Mouse (Mus musculus): ENCODE data around the gene Pcolce2. TPM values are rescaled to one million over a fixed set of nuclear protein-coding genes. Genes with fewer than 3 reads are reported as not detected.

Pcolce2 gene
- total and polyA plus RNA-seq, 3 experiments, result not detected

GRCm38 (mm10) chr9:95699273-95699672, 61.9 kb downstream of the Pcolce2 start:
- Histone ChIP-seq H3K9ac (ENCODE audit: control insufficient read depth, low read depth, low read length, poor library complexity, severe bottlenecking) (no peak overlapping the region), H3K27ac (ENCODE audit: control insufficient read depth, low read depth, low read length) (no peak overlapping the region), H3K36me3 (ENCODE audit: control insufficient read depth in 1 of 2, insufficient read depth in 2 of 2, low read length in 2 of 2) (no peaks in the 10 kb centered on the region), H3K4me3 (ENCODE audit: control insufficient read depth in 1 of 2, insufficient read depth in 1 of 2, low read depth in 2 of 2, low read length in 2 of 2) (no peak overlapping the region), H3K4me1 (ENCODE audit: control insufficient read depth in 1 of 2, insufficient read depth in 2 of 2, low read length in 2 of 2) (peaks cover 0 to 1% of the 10 kb centered on the region in 2 experiments; a peak in 2 of 4 replicates), H3K79me2 (ENCODE audit: control insufficient read depth, insufficient read depth, low read length, poor library complexity) (no peaks in the 10 kb centered on the region), H3K9me3 (replicated peaks; ENCODE audit: insufficient read depth, low read length) (no peaks in the 10 kb centered on the region), H3K27me3 (ENCODE audit: control insufficient read depth in 1 of 2, insufficient read depth in 2 of 2, low read length in 2 of 2) (no peaks in the 10 kb centered on the region; a peak in 1 of 4 replicates)
- TF ChIP-seq CHD1 (IDR thresholded peaks at IDR 0.05; ENCODE audit: low read depth, low read length), result no peak
- DNase-seq (ENCODE audit: low read depth, low spot score), result no peak

GRCm38 (mm10) chr9:95704078-95704477, 66.7 kb downstream of the Pcolce2 start:
- H3K27ac ChIP-seq (ENCODE audit: control insufficient read depth, low read depth, low read length), result no peak overlapping the region
- no peak overlapping the region for H3K4me3 ChIP-seq (ENCODE audit: control insufficient read depth in 1 of 2, insufficient read depth in 1 of 2, low read depth in 2 of 2, low read length in 2 of 2)
- no peak overlapping the region for H3K9ac ChIP-seq (ENCODE audit: control insufficient read depth, low read depth, low read length, poor library complexity, severe bottlenecking)

GRCm38 (mm10) chr9:95705371-95705770, 68.0 kb downstream of the Pcolce2 start:
- Histone ChIP-seq H3K4me1 (ENCODE audit: control insufficient read depth in 1 of 2, insufficient read depth in 2 of 2, low read length in 2 of 2) (no peaks in the 10 kb centered on the region), H3K36me3 (ENCODE audit: control insufficient read depth in 1 of 2, insufficient read depth in 2 of 2, low read length in 2 of 2) (no peaks in the 10 kb centered on the region), H3K27ac (ENCODE audit: control insufficient read depth, low read depth, low read length) (no peak overlapping the region), H3K79me2 (ENCODE audit: control insufficient read depth, insufficient read depth, low read length, poor library complexity) (no peaks in the 10 kb centered on the region), H3K9me3 (replicated peaks; ENCODE audit: insufficient read depth, low read length) (no peaks in the 10 kb centered on the region), H3K9ac (ENCODE audit: control insufficient read depth, low read depth, low read length, poor library complexity, severe bottlenecking) (no peak overlapping the region), H3K4me3 (ENCODE audit: control insufficient read depth in 1 of 2, insufficient read depth in 1 of 2, low read depth in 2 of 2, low read length in 2 of 2) (no peak overlapping the region), H3K27me3 (ENCODE audit: control insufficient read depth in 1 of 2, insufficient read depth in 2 of 2, low read length in 2 of 2) (no peaks in the 10 kb centered on the region)
- TF ChIP-seq ETS1 (IDR thresholded peaks at IDR 0.05; ENCODE audit: low read depth, low read length) (no peak), TCF12 (IDR thresholded peaks at IDR 0.05; ENCODE audit: low read depth, low read length) (no peak), NRF1 (IDR thresholded peaks at IDR 0.05; ENCODE audit: insufficient read depth, low read depth, low read length, poor library complexity, severe bottlenecking) (no peak), CHD1 (IDR thresholded peaks at IDR 0.05; ENCODE audit: low read depth, low read length) (no peak), USF2 (IDR thresholded peaks at IDR 0.05; ENCODE audit: borderline replicate concordance in 1 of 2, insufficient read depth in 1 of 2, low read depth in 1 of 2, low read length in 2 of 2) (no peak), BHLHE40 (IDR thresholded peaks at IDR 0.05; ENCODE audit: borderline replicate concordance, low read depth, low read length) (no peak), ZNF384 (IDR thresholded peaks at IDR 0.05; ENCODE audit: low read depth, low read length) (no peak), RCOR1 (IDR thresholded peaks at IDR 0.05; ENCODE audit: low read depth, low read length) (no peak), SIN3A (IDR thresholded peaks at IDR 0.05; ENCODE audit: low read length) (no peak), GATA1 (IDR thresholded peaks at IDR 0.05; ENCODE audit: low read depth, low read length) (no peak), NELFE (IDR thresholded peaks at IDR 0.05; ENCODE audit: low read depth, low read length) (no peak), USF1 (IDR thresholded peaks at IDR 0.05; ENCODE audit: low read depth, low read length) (no peak)
- no peak for DNase-seq (ENCODE audit: low read depth, low spot score)

More at GRCm38 (mm10) chr9:95704078-95704477, 66.7 kb downstream of the Pcolce2 start:
- no peaks in the 10 kb centered on the region for H3K9me3 ChIP-seq (replicated peaks; ENCODE audit: insufficient read depth, low read length)
- H3K27me3 ChIP-seq (ENCODE audit: control insufficient read depth in 1 of 2, insufficient read depth in 2 of 2, low read length in 2 of 2), result no peaks in the 10 kb centered on the region
- no peaks in the 10 kb centered on the region for H3K79me2 ChIP-seq (ENCODE audit: control insufficient read depth, insufficient read depth, low read length, poor library complexity)
- TF ChIP-seq ZNF384 (IDR thresholded peaks at IDR 0.05; ENCODE audit: low read depth, low read length) (no peak), POLR2AphosphoS2 (IDR thresholded peaks at IDR 0.05; ENCODE audit: low read length) (no peak), RAD21 (IDR thresholded peaks at IDR 0.05; ENCODE audit: low read depth, low read length) (no peak), KAT2A (conservative IDR thresholded peaks at IDR 0.05; ENCODE audit: low read depth, low read length) (no peak), MXI1 (IDR thresholded peaks at IDR 0.05; ENCODE audit: low read depth, low read length) (no peak), RCOR1 (IDR thresholded peaks at IDR 0.05; ENCODE audit: low read depth, low read length) (no peak), ELF1 (IDR thresholded peaks at IDR 0.05; ENCODE audit: low read depth, low read length) (no peak)
- DNase-seq (ENCODE audit: low read depth, low spot score), result no peak
- H3K4me1 ChIP-seq (ENCODE audit: control insufficient read depth in 1 of 2, insufficient read depth in 2 of 2, low read length in 2 of 2), result no peaks in the 10 kb centered on the region
- H3K36me3 ChIP-seq (ENCODE audit: control insufficient read depth in 1 of 2, insufficient read depth in 2 of 2, low read length in 2 of 2), result no peaks in the 10 kb centered on the region

Data from MEL (cell line).